Mouse (Mus musculus): Measurements from ENCODE around the gene Col6a3. TPM values are rescaled to one million over a fixed set of nuclear protein-coding genes. Genes with fewer than 3 reads are reported as not detected.

Col6a3 gene
- polyA plus RNA-seq, 1 experiment = 15.3 TPM

GRCm38 (mm10) chr1:90775477-90776241 lies 68.1 kb downstream of the Col6a3 start:
- no peaks in the 10 kb centered on the region for H3K4me1 ChIP-seq (ENCODE audit: control insufficient read depth, insufficient read depth, low read length)
- H3K36me3 ChIP-seq (ENCODE audit: control insufficient read depth, insufficient read depth, low read length) = no peaks in the 10 kb centered on the region
- 29% methylated on average over 10 of the region's 10 CpGs for WGBS
- DNase-seq = peak; percentile 6
- H3K4me3 ChIP-seq (ENCODE audit: insufficient read depth, low read depth, low read length) = no peak overlapping the region
- no peaks in the 10 kb centered on the region for H3K27me3 ChIP-seq (replicated peaks; ENCODE audit: control insufficient read depth, insufficient read depth, low read length)
- H3K27ac ChIP-seq (ENCODE audit: insufficient read depth, low read depth, low read length) = no peak overlapping the region
- TF ChIP-seq POLR2A (IDR thresholded peaks at IDR 0.05; ENCODE audit: low read depth, low read length) (no peak), CTCF (conservative IDR thresholded peaks at IDR 0.05; ENCODE audit: insufficient read depth, insufficient read length, low read depth, low read length) (no peak)

GRCm38 (mm10) chr1:90771172-90771571 lies 72.6 kb downstream of the Col6a3 start:
- Histone ChIP-seq H3K27ac (ENCODE audit: insufficient read depth, low read depth, low read length) (no peak overlapping the region), H3K4me3 (ENCODE audit: insufficient read depth, low read depth, low read length) (no peak overlapping the region), H3K36me3 (ENCODE audit: control insufficient read depth, insufficient read depth, low read length) (no peaks in the 10 kb centered on the region), H3K27me3 (replicated peaks; ENCODE audit: control insufficient read depth, insufficient read depth, low read length) (no peaks in the 10 kb centered on the region), H3K4me1 (ENCODE audit: control insufficient read depth, insufficient read depth, low read length) (no peaks in the 10 kb centered on the region)
- TF ChIP-seq CTCF (conservative IDR thresholded peaks at IDR 0.05; ENCODE audit: insufficient read depth, insufficient read length, low read depth, low read length) (no peak), POLR2A (IDR thresholded peaks at IDR 0.05; ENCODE audit: low read depth, low read length) (no peak)
- DNase-seq = no peak
- WGBS = 58% methylated on average over 4 of the region's 4 CpGs

- Histone ChIP-seq H3K4me3 (ENCODE audit: insufficient read depth, low read depth, low read length) (no peak overlapping the region), H3K4me1 (ENCODE audit: control insufficient read depth, insufficient read depth, low read length) (no peaks in the 10 kb centered on the region), H3K27ac (ENCODE audit: insufficient read depth, low read depth, low read length) (no peak overlapping the region), H3K36me3 (ENCODE audit: control insufficient read depth, insufficient read depth, low read length) (no peaks in the 10 kb centered on the region), H3K27me3 (replicated peaks; ENCODE audit: control insufficient read depth, insufficient read depth, low read length) (no peaks in the 10 kb centered on the region)
- no peak for TF ChIP-seq POLR2A (IDR thresholded peaks at IDR 0.05; ENCODE audit: low read depth, low read length)
- no peak for TF ChIP-seq CTCF (conservative IDR thresholded peaks at IDR 0.05; ENCODE audit: insufficient read depth, insufficient read length, low read depth, low read length)
- no peak for DNase-seq
- WGBS = 84% methylated on average over 7 of the region's 7 CpGs
Observed at GRCm38 (mm10) chr1:90770027-90770426, 73.7 kb downstream of the Col6a3 start.

GRCm38 (mm10) chr1:90769301-90769700 lies 74.5 kb downstream of the Col6a3 start:
- no peaks in the 10 kb centered on the region for H3K36me3 ChIP-seq (ENCODE audit: control insufficient read depth, insufficient read depth, low read length)
- no peaks in the 10 kb centered on the region for H3K27me3 ChIP-seq (replicated peaks; ENCODE audit: control insufficient read depth, insufficient read depth, low read length)
- no peak for TF ChIP-seq CTCF (conservative IDR thresholded peaks at IDR 0.05; ENCODE audit: insufficient read depth, insufficient read length, low read depth, low read length)
- H3K27ac ChIP-seq (ENCODE audit: insufficient read depth, low read depth, low read length) = no peak overlapping the region
- WGBS = 60% methylated on average over 7 of the region's 7 CpGs
- no peak overlapping the region for H3K4me3 ChIP-seq (ENCODE audit: insufficient read depth, low read depth, low read length)
- no peaks in the 10 kb centered on the region for H3K4me1 ChIP-seq (ENCODE audit: control insufficient read depth, insufficient read depth, low read length)
- DNase-seq = no peak

GRCm38 (mm10) chr1:90758091-90758673 lies 85.6 kb downstream of the Col6a3 start:
- H3K27ac ChIP-seq (ENCODE audit: insufficient read depth, low read depth, low read length) = peak overlapping the region; percentile 29; the same call in 1 of the 2 replicates
- DNase-seq = peak; percentile 59

GRCm38 (mm10) chr1:90753869-90754563 lies 89.8 kb downstream of the Col6a3 start:
- Histone ChIP-seq H3K4me1 (ENCODE audit: control insufficient read depth, insufficient read depth, low read length) (no peaks in the 10 kb centered on the region), H3K27ac (ENCODE audit: insufficient read depth, low read depth, low read length) (no peak overlapping the region), H3K27me3 (replicated peaks; ENCODE audit: control insufficient read depth, insufficient read depth, low read length) (no peaks in the 10 kb centered on the region), H3K4me3 (ENCODE audit: insufficient read depth, low read depth, low read length) (no peak overlapping the region), H3K36me3 (ENCODE audit: control insufficient read depth, insufficient read depth, low read length) (no peaks in the 10 kb centered on the region)
- TF ChIP-seq POLR2A (IDR thresholded peaks at IDR 0.05; ENCODE audit: low read depth, low read length) (no peak), CTCF (conservative IDR thresholded peaks at IDR 0.05; ENCODE audit: insufficient read depth, insufficient read length, low read depth, low read length) (no peak)
- DNase-seq = no peak
- WGBS = 42% methylated on average over 17 of the region's 17 CpGs

More at GRCm38 (mm10) chr1:90758091-90758673, 85.6 kb downstream of the Col6a3 start:
- Histone ChIP-seq H3K4me3 (ENCODE audit: insufficient read depth, low read depth, low read length) (no peak overlapping the region), H3K4me1 (ENCODE audit: control insufficient read depth, insufficient read depth, low read length) (no peaks in the 10 kb centered on the region), H3K27me3 (replicated peaks; ENCODE audit: control insufficient read depth, insufficient read depth, low read length) (no peaks in the 10 kb centered on the region; the same call in 1 of the 2 replicates), H3K36me3 (ENCODE audit: control insufficient read depth, insufficient read depth, low read length) (no peaks in the 10 kb centered on the region)
- TF ChIP-seq CTCF (conservative IDR thresholded peaks at IDR 0.05; ENCODE audit: insufficient read depth, insufficient read length, low read depth, low read length) = no peak
- TF ChIP-seq POLR2A (IDR thresholded peaks at IDR 0.05; ENCODE audit: low read depth, low read length) = no peak
- WGBS = 53% methylated on average over 4 of the region's 4 CpGs

GRCm38 (mm10) chr1:90751221-90751620 lies 92.5 kb downstream of the Col6a3 start:
- H3K36me3 ChIP-seq (ENCODE audit: control insufficient read depth, insufficient read depth, low read length) = no peaks in the 10 kb centered on the region
- no peak overlapping the region for H3K4me3 ChIP-seq (ENCODE audit: insufficient read depth, low read depth, low read length)
- H3K27ac ChIP-seq (ENCODE audit: insufficient read depth, low read depth, low read length) = no peak overlapping the region
- WGBS = 65% methylated on average over 4 of the region's 4 CpGs
- no peaks in the 10 kb centered on the region for H3K27me3 ChIP-seq (replicated peaks; ENCODE audit: control insufficient read depth, insufficient read depth, low read length)
- TF ChIP-seq CTCF (conservative IDR thresholded peaks at IDR 0.05; ENCODE audit: insufficient read depth, insufficient read length, low read depth, low read length) = no peak
- no peak for TF ChIP-seq POLR2A (IDR thresholded peaks at IDR 0.05; ENCODE audit: low read depth, low read length)
- no peak for DNase-seq
- H3K4me1 ChIP-seq (ENCODE audit: control insufficient read depth, insufficient read depth, low read length) = no peaks in the 10 kb centered on the region

Data from kidney, adult 2 months (tissue).